Mouse (Mus musculus): ENCODE measurements at regions not wholly inside any gene's neighbourhood (a gene's known extent, or its start where the extent isn't known, plus 50 kb on each side); places are given as distances from the start of the nearest gene placed in this dataset.

GRCm38 (mm10) chr4:153827914-153828313 is 129.1 kb upstream of the A430005L14Rik start:
- TF ChIP-seq EP300 (IDR thresholded peaks at IDR 0.05; ENCODE audit: low read depth in 1 of 2, low read length in 2 of 2) = no peak
- no peak for TF ChIP-seq POLR2A (IDR thresholded peaks at IDR 0.05; ENCODE audit: control insufficient read depth in 1 of 2, insufficient read depth in 1 of 2, low read depth in 1 of 2, low read length in 2 of 2, poor library complexity in 1 of 2)
- TF ChIP-seq USF2 (IDR thresholded peaks at IDR 0.05; ENCODE audit: borderline replicate concordance in 1 of 2, insufficient read depth in 1 of 2, low read depth in 1 of 2, low read length in 2 of 2) = no peak
- no peak for TF ChIP-seq TAL1 (IDR thresholded peaks at IDR 0.05; ENCODE audit: low read length)

Data from MEL (cell line).